Mouse (Mus musculus): ENCODE measurements around the gene Capza1. TPM values are rescaled to one million over a fixed set of nuclear protein-coding genes. Genes with fewer than 3 reads are reported as not detected.

Capza1 gene
- polyA plus RNA-seq, 1 experiment = 53.7 TPM

DNA sequence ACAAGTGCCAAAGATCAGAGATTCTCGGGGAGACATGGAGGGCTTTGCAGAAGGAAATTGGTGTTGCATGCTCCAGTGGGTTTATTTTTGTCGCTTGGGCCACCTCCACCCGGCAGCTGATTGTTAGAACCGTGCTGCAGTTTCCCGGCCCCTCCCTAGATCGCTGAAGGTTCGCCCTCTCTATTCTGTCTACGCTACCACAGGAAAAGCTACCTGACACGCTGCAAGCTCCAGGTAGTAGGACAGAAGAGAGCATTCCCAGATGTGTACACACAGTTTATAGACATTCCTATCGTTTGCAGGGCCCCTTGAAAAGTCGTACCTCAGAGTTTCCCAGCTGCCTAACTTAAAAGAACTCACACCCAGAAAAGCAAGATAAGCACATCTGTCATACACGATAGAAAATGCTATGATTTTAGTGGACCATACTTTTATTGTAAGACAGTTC lies 1.1 kb upstream of the Capza1 start:
- under 1% methylated on average over 12 of the region's 12 CpGs for WGBS
- Histone ChIP-seq H3K4me1 (ENCODE audit: control insufficient read depth, insufficient read depth, low read length) (no peaks in the 10 kb centered on the region; the same call in 1 of the 2 replicates), H3K4me3 (replicated peaks; ENCODE audit: insufficient read depth, low read depth, low read length) (peak overlapping the region; percentile 94), H3K27ac (ENCODE audit: insufficient read depth, low read length) (peak overlapping the region; percentile 87), H3K27me3 (ENCODE audit: control insufficient read depth, insufficient read depth, low read length) (no peaks in the 10 kb centered on the region)
- TF ChIP-seq POLR2A (IDR thresholded peaks at IDR 0.05; ENCODE audit: borderline replicate concordance, insufficient read depth, low read length) = no peak
- no peak for TF ChIP-seq CTCF (IDR thresholded peaks at IDR 0.05; ENCODE audit: borderline replicate concordance, insufficient read depth, low read depth, low read length)
- DNase-seq = no peak

DNA sequence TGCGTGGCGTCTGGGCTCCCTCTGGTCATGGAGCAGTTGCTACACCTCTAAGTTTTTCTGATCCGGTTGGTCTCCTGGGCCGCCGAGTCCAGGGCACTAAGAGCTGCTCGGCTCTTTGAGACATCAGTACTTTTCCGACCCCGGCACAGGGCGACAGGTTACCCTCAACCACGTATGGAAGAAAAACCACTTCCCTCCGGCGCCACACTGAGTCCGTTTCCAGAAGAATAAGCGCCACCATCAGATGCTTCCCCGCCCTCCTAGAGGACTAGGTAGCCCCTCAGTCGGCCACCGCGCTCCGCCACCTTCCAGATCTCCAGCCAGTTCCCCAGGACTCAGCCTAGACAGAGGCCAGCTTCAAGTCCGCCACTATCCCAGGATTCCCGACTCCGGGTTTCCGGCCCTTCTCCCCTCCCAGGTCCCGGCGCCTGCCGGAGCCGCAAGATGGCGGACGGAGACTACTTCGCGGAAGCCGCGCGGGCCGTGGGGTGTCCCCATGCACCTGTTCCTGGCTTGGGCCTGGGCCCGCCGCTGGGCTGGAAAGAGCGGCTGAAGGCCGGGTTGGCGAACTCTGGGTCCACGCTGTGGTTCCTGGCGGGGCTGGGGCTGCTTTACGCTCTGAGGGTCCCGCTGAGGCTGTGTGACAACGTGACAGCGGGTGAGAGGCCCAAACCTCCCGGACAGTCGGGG lies 491 bp upstream of the Capza1 start:
- under 1% methylated on average over 48 of the region's 48 CpGs for WGBS
- Histone ChIP-seq H3K4me1 (ENCODE audit: control insufficient read depth, insufficient read depth, low read length) (no peaks in the 10 kb centered on the region; the same call in 1 of the 2 replicates), H3K27me3 (ENCODE audit: control insufficient read depth, insufficient read depth, low read length) (no peaks in the 10 kb centered on the region), H3K4me3 (replicated peaks; ENCODE audit: insufficient read depth, low read depth, low read length) (peak overlapping the region; percentile 94), H3K27ac (ENCODE audit: insufficient read depth, low read length) (peak overlapping the region; percentile 90)
- DNase-seq = peak; percentile 93 to 94
- TF ChIP-seq POLR2A (IDR thresholded peaks at IDR 0.05; ENCODE audit: borderline replicate concordance, insufficient read depth, low read length) = peak; percentile 75
- no peak for TF ChIP-seq CTCF (IDR thresholded peaks at IDR 0.05; ENCODE audit: borderline replicate concordance, insufficient read depth, low read depth, low read length)

DNA sequence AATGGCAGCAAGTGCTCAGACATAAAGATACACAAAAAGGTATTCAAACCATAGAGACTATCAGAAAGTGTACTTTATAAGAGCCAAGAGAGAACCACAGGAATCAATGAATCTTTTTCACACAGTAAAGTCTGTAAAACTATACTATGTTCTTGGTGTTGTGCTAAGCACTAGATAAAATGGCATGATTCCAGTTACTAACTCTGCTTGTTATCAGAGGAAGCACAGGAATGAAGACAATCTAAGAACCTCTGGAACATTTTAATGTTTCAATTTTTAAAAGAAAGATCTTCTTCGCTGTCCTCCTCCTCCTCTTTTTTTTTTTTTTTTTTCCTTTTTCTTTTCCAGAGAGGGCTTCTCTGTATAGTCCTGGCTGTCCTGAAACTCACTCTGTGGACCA lies 5.7 kb downstream of the Capza1 start:
- Histone ChIP-seq H3K27ac (ENCODE audit: insufficient read depth, low read length) (no peak overlapping the region), H3K4me3 (replicated peaks; ENCODE audit: insufficient read depth, low read depth, low read length) (no peak overlapping the region), H3K4me1 (ENCODE audit: control insufficient read depth, insufficient read depth, low read length) (no peaks in the 10 kb centered on the region; the same call in 1 of the 2 replicates), H3K27me3 (ENCODE audit: control insufficient read depth, insufficient read depth, low read length) (no peaks in the 10 kb centered on the region)
- 95% methylated on average over 1 of the region's 1 CpGs for WGBS
- TF ChIP-seq CTCF (IDR thresholded peaks at IDR 0.05; ENCODE audit: borderline replicate concordance, insufficient read depth, low read depth, low read length) (no peak), POLR2A (IDR thresholded peaks at IDR 0.05; ENCODE audit: borderline replicate concordance, insufficient read depth, low read length) (no peak)
- DNase-seq = no peak

DNA sequence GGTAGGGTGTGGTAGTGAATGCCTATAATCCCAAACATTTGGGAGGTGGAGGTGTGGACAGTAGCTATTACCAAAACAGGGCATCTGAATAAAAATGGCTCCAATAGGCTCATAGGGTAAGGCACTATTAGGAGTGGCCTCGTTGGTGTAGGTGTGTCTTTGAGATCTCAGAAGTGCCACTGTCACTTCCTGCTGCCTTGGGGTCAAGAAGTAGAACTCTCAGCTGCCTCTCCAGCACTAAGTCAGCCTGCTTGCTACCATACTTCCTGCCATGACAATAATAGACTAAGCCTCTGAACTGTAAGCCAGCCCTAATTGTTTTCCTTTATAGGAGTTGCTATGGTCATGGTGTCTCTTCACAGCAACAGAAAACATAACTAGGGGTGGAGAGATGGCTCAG lies 8.2 kb downstream of the Capza1 start:
- 76% methylated on average over 1 of the region's 1 CpGs for WGBS
- DNase-seq = no peak
- no peak for TF ChIP-seq CTCF (IDR thresholded peaks at IDR 0.05; ENCODE audit: borderline replicate concordance, insufficient read depth, low read depth, low read length)
- no peak for TF ChIP-seq POLR2A (IDR thresholded peaks at IDR 0.05; ENCODE audit: borderline replicate concordance, insufficient read depth, low read length)
- Histone ChIP-seq H3K27ac (ENCODE audit: insufficient read depth, low read length) (no peak overlapping the region), H3K27me3 (ENCODE audit: control insufficient read depth, insufficient read depth, low read length) (no peaks in the 10 kb centered on the region), H3K4me1 (ENCODE audit: control insufficient read depth, insufficient read depth, low read length) (no peaks in the 10 kb centered on the region), H3K4me3 (replicated peaks; ENCODE audit: insufficient read depth, low read depth, low read length) (no peak overlapping the region)

DNA sequence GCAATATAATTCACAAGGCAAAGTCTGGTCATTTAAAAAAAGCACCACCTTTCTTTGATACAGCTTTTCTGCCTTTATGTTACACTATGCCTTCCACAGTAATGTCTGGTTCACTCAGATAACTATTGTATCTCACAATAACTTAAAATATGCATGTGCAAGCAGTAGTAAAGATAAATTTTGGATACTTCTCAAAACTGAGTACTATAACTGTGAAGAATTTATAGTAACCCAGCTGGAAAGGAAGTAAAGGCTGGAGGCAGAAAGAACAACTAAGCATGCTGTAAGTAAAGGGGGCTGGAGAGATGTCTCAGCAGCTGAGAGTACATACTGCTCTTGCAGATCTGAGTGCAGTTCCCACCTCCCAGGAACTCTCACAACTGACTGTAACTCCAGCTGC lies 9.4 kb downstream of the Capza1 start:
- Histone ChIP-seq H3K4me3 (replicated peaks; ENCODE audit: insufficient read depth, low read depth, low read length) (no peak overlapping the region), H3K4me1 (ENCODE audit: control insufficient read depth, insufficient read depth, low read length) (no peaks in the 10 kb centered on the region), H3K27ac (ENCODE audit: insufficient read depth, low read length) (no peak overlapping the region), H3K27me3 (ENCODE audit: control insufficient read depth, insufficient read depth, low read length) (no peaks in the 10 kb centered on the region)
- TF ChIP-seq CTCF (IDR thresholded peaks at IDR 0.05; ENCODE audit: borderline replicate concordance, insufficient read depth, low read depth, low read length) = no peak
- TF ChIP-seq POLR2A (IDR thresholded peaks at IDR 0.05; ENCODE audit: borderline replicate concordance, insufficient read depth, low read length) = no peak
- no peak for DNase-seq

DNA sequence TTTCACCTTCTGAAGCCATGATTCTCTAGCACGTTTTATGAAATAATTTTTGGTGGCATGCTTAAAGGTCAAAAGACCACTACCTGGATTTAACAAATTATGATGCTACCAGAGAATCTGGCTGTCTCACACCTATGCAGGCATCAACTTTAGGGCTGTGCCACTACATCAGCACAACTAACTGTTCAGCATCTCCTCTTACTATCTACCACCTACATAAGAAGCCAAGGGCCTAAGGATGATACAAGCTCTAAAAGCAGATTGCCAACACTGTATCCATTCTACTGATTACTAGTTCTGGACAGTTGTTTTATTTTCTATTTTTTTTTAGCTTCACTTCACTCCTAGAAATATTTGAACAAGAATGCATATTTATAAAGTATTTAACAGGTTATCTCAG lies 9.8 kb downstream of the Capza1 start:
- H3K4me1 ChIP-seq (ENCODE audit: control insufficient read depth, insufficient read depth, low read length) = no peaks in the 10 kb centered on the region
- H3K4me3 ChIP-seq (replicated peaks; ENCODE audit: insufficient read depth, low read depth, low read length) = no peak overlapping the region
- DNase-seq = no peak
- no peaks in the 10 kb centered on the region for H3K27me3 ChIP-seq (ENCODE audit: control insufficient read depth, insufficient read depth, low read length)
- H3K27ac ChIP-seq (ENCODE audit: insufficient read depth, low read length) = no peak overlapping the region
- WGBS = 89% methylated on average over 1 of the region's 1 CpGs
- TF ChIP-seq POLR2A (IDR thresholded peaks at IDR 0.05; ENCODE audit: borderline replicate concordance, insufficient read depth, low read length) (no peak), CTCF (IDR thresholded peaks at IDR 0.05; ENCODE audit: borderline replicate concordance, insufficient read depth, low read depth, low read length) (no peak)

DNA sequence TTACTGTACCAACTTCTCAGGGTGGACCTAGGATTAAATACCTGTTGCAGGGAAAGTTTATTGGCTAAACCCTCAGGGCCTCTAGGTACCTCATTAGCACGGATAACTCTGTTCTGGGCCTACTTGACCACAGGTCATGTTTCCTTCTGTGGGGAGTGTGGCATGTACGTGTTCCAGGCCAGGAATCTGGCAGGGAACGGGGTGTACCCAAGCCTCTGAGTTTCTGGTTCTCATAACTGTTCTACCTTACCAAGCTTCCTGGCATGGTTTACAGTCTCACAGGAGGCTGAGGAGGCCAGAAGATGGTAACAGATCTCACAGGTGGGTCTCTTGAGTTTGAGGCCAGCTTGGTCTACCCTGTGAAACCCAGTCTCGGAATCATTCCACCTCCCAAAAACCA lies 17.7 kb downstream of the Capza1 start:
- Histone ChIP-seq H3K4me3 (replicated peaks; ENCODE audit: insufficient read depth, low read depth, low read length) (no peak overlapping the region), H3K27ac (ENCODE audit: insufficient read depth, low read length) (no peak overlapping the region), H3K4me1 (ENCODE audit: control insufficient read depth, insufficient read depth, low read length) (no peaks in the 10 kb centered on the region), H3K27me3 (ENCODE audit: control insufficient read depth, insufficient read depth, low read length) (no peaks in the 10 kb centered on the region)
- no peak for TF ChIP-seq CTCF (IDR thresholded peaks at IDR 0.05; ENCODE audit: borderline replicate concordance, insufficient read depth, low read depth, low read length)
- no peak for TF ChIP-seq POLR2A (IDR thresholded peaks at IDR 0.05; ENCODE audit: borderline replicate concordance, insufficient read depth, low read length)
- no peak for DNase-seq
- 88% methylated on average over 4 of the region's 4 CpGs for WGBS

DNA sequence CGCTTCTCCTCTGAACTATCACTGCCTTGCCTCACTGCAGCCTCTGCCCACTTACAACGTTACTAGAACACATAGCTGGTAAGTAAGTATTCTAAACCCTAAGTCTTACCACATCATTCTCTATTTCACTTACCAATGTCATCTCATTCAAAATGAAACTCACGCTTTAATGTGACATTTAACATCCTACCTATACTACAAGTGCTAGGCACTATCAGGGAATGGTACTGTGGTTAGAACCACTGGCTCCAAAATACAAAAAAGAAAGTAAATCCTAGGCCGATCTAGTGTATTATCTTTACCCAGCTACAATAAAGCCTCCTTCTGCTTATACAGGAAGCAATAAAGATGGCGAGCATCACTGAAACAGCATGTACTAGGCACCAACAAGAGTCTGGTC lies 23.3 kb downstream of the Capza1 start:
- H3K27ac ChIP-seq (ENCODE audit: insufficient read depth, low read length) = no peak overlapping the region
- WGBS = 97% methylated on average over 5 of the region's 5 CpGs
- H3K4me3 ChIP-seq (replicated peaks; ENCODE audit: insufficient read depth, low read depth, low read length) = no peak overlapping the region
- no peak for DNase-seq
- no peaks in the 10 kb centered on the region for H3K4me1 ChIP-seq (ENCODE audit: control insufficient read depth, insufficient read depth, low read length)
- TF ChIP-seq CTCF (IDR thresholded peaks at IDR 0.05; ENCODE audit: borderline replicate concordance, insufficient read depth, low read depth, low read length) (no peak), POLR2A (IDR thresholded peaks at IDR 0.05; ENCODE audit: borderline replicate concordance, insufficient read depth, low read length) (no peak)
- no peaks in the 10 kb centered on the region for H3K27me3 ChIP-seq (ENCODE audit: control insufficient read depth, insufficient read depth, low read length)
